Mouse (Mus musculus) gastrocnemius, postnatal 4 days (tissue): ENCODE data around the gene Efnb2. TPM values are rescaled to one million over a fixed set of nuclear protein-coding genes. Genes with fewer than 3 reads are reported as not detected.

ENCODE experiments used
- DNase-seq, 2 experiments: peaks; one replicate each; pipeline ENCODE4 v3.0.0; 2021 to 2022; ENCODE audit warnings: low spot score in 2 of 2, mixed read lengths in 2 of 2
- microRNA-seq: library from miRNA; unstranded; fragments of <30 nt; microRNA quantifications from one replicate; pipeline ENCODE4 v1.2.0, GENCODE M21; 2021
- total RNA-seq, 2 experiments: library from RNA; stranded (reverse); gene quantifications; 2 replicates each; pipeline ENCODE4 v1.2.3; 2021

Efnb2 gene
- total RNA-seq, 2 experiments from 2014 or later = 25.1 to 28.3 TPM

DNA sequence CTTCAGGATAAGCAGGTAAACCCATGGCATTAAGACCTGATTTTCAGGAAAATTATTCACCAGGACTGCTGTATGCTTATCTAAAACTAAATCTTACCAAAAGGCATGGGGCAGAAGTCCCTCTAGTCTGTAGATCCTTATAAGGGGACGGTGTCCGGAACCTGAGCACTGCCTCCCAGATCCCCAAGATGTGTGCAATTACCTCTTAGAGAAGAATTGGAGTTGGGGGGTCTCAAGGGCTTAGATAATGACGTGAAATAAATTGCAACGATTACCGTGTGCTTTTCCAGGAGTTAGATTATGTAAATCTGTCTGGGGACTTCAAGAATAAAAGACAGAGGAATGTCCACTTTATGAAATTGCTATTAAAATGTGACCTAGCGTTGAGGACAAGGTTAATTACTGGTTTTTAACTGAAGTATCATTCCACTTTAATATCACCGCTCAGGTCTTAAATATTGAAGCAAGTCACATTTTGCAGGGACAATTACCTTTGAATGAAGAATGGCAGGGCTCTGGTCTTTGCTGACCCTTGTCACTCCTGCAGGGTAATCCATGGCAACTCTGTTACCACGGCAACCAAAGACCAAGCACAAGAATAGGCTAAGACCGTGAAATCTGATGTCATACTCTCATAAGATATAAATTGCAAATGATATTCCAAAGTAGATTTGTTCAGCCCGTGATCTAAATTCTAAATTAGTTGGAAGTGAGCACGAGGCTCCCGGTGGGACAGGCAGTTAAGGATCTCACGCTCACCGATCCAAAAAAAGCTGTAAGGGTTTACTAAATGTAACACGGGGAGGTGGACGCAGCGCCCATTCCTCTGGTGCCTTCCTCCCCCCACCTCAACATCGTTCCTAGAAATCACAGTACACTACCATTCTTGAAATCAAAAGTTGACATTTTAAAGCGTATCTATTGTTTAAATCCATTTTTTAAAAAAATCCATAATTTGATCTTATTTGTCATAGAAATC is 86.2 kb downstream of the Efnb2 start:
- DNase-seq = no peak

DNA sequence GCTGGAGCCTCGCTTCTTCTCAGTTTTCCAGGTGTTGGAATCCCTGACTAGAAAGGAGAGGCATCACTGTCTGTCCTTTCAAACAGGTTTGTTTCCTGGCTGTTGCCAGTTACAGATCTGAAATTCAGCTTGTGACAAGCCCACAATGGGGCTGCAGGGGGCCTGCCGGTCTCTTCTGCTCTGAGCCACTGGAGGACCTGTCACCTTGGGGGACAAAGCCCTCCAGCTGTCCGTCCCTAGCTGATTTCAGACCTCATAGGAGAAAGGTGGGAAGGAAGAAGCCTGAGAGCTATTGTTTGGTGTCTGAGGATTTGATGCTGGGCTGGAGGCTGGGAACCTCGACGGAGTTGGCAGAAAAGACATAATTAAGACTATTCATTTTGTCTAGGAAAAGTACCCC is 88.8 kb downstream of the Efnb2 start:
- no peak for DNase-seq

DNA sequence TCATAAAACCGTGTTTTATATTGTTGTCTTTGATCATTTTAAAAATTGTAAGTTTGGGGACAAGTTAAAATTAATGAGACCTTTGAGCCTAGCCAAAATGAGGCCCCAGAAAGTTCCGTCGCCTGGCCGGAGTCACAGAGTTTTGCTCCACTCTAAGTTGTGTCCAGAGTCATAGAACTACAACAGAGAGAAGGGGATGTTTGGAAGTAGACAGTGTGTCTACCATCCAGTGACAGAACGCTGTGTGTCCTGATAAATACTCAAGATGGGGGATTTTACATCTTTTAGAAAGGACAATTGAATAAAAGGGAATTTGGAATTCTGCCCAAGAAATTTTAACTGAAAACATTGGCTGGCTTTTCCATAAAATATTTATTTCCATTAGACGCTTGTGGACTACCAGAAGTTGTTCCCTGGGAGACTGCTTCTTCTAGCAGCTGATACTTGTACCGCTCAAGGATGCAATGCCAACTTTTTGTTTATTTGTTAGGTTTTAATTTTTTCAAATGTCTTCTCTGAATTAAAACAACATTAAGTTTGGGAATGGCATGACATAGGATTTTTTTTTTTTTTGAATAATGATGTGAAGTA is 89.3 kb downstream of the Efnb2 start:
- DNase-seq = no peak

DNA sequence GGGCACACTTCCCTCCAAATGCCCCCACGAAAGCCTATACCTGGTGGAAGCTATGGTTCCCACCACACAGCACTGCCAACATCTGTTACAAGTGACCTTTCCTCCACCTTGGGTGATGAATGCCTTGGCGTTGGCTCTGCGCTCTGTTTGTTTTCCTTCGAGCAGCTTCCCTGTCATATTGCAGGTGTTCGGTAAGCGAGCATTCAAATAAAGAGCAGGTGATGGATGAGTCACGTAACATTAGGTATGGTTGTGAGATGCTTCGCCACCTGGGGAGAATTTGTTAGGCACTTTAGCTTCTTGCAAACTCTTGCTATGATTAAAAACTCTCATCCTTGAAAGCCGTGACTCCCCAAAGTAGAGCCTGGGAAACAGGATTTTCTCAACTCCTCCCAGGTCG is 91.8 kb downstream of the Efnb2 start:
- DNase-seq = no peak

DNA sequence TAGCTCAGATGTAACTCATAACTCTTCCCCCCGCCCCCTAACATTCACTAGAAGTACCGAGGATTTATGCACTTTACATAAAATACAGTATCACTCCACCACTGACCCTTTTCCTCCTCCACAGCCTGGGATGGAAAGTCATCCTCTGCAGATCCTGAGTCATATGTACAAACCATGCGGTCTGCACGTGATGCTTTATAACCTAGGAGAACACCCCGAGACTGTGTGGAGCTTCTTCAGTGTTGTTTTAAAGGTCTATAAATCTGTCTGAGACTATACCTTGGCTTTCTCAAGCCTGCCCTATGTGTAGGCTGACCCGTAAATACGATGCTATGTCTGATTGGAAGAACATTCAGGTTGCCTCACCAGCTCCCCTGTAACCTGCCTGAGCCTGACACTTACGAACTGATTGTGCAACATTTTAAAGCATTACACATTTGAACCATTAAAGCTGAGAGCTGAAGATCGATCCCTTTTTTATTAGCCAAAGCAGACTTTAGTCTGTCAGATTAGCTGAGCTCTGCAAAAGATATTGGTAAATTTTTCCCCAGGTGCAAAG is 92.7 kb downstream of the Efnb2 start:
- DNase-seq = no peak

Small RNAs within 50 kb of the gene (microRNA-seq; reads per million reads assigned to microRNA genes)
- not detected for gene Mir7654

Other genes starting within 250 kb of the Efnb2 start
- gene Arglu1, start 29.3 kb upstream of the Efnb2 start, total RNA-seq = 10 to 100 TPM; 50.9 to 75.9 TPM